Mouse (Mus musculus): Measurements from ENCODE around the gene Mfap2. TPM values are rescaled to one million over a fixed set of nuclear protein-coding genes. Genes with fewer than 3 reads are reported as not detected.

The Mfap2 gene
- polyA plus RNA-seq, 1 experiment, result 2.3 TPM

DNA sequence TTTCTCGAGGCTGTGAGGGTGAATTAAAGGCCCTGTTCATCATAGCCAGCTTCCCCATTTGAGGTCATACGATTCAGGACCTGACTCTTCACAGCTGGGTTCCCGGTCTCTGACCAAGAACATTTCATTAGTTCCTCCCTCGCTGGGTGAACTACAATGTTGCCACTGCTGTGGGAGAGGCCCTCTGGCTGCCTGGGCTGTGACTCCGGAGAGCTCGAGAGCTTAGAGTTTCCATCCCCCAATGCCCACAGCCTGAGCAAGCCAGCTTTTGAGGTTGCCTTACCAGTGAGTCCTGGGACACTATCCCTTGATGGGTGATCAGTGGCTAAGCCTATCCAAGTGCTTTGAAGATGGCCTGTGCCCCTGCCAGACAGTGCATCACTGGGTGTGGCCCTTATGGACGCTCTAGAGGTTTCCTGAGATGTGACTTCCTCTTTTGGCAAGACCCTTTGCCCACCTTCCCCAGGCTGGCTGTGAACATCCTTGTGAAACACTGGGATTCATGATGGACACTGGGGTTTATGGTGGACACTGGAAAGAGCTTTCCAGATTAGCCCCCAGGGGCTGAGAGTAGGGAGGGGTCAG, 21.4 kb upstream of the Mfap2 start:
- no peaks in the 10 kb centered on the region for H3K36me3 ChIP-seq (ENCODE audit: control insufficient read depth, insufficient read depth, low read length)
- 0 out of 2 replicates have a peak overlapping the region, but pooled peaks have one; percentile 41 for H3K27ac ChIP-seq (ENCODE audit: control insufficient read depth, insufficient read depth, low read depth, low read length)
- H3K27me3 ChIP-seq (ENCODE audit: control insufficient read depth, insufficient read depth, low read length), result no peaks in the 10 kb centered on the region
- TF ChIP-seq POLR2A (IDR thresholded peaks at IDR 0.05; ENCODE audit: control insufficient read depth, low read depth, low read length), result no peak
- no peak for TF ChIP-seq CTCF (IDR thresholded peaks at IDR 0.05; ENCODE audit: control insufficient read depth, insufficient read depth, insufficient replicate concordance, low read depth, low read length)
- H3K4me1 ChIP-seq (ENCODE audit: control insufficient read depth, insufficient read depth, low read length), result peaks cover 7% of the 10 kb centered on the region
- H3K4me3 ChIP-seq (ENCODE audit: control insufficient read depth, low read depth, low read length), result no peak overlapping the region

DNA sequence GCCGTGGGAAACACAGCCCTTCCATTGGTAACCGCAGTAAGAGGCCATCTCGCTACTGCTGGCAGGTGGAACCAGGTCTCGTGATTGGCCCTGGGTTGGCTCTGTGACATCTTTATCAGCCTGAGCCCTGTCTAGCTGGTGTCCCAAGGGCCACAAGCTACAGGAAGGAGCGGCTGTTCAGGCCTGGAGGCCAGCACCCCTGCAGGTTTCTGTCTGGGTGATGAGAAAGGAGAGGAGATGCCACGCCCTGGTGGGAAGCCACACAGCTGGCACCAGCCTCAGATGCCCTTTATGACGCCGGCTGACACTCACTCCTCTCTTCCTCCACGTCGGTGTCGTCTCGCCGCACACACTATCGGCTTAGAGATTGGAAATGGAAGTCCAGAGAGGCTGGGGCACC, 20.8 kb upstream of the Mfap2 start:
- no peaks in the 10 kb centered on the region for H3K27me3 ChIP-seq (ENCODE audit: control insufficient read depth, insufficient read depth, low read length)
- H3K4me3 ChIP-seq (ENCODE audit: control insufficient read depth, low read depth, low read length), result no peak overlapping the region
- H3K4me1 ChIP-seq (ENCODE audit: control insufficient read depth, insufficient read depth, low read length), result peaks cover 7% of the 10 kb centered on the region
- H3K27ac ChIP-seq (ENCODE audit: control insufficient read depth, insufficient read depth, low read depth, low read length), result no peak overlapping the region; the same call in 1 of the 2 replicates
- no peaks in the 10 kb centered on the region for H3K36me3 ChIP-seq (ENCODE audit: control insufficient read depth, insufficient read depth, low read length)
- TF ChIP-seq POLR2A (IDR thresholded peaks at IDR 0.05; ENCODE audit: control insufficient read depth, low read depth, low read length) (no peak), CTCF (IDR thresholded peaks at IDR 0.05; ENCODE audit: control insufficient read depth, insufficient read depth, insufficient replicate concordance, low read depth, low read length) (no peak)

DNA sequence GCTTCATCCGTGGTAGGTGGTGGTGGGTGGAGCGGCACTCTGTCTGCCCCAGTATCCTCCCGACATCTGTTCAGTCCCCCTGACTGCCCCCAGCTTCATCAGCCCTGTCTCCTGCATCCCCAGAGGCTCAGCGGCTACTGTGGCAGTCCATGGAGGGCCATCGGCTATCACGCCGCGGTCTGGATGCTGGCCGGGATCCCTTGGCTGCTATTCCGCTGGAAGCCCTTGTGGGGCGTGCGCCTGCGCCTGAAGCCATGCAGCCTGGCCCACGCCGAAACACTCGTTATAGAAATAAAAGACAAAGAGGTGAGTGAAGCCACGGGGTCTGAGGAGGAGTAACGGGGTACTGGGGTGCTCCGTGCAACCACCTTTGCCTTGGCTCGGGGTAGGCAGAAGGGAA, 18.0 kb upstream of the Mfap2 start:
- Histone ChIP-seq H3K4me1 (ENCODE audit: control insufficient read depth, insufficient read depth, low read length) (peaks cover 3% of the 10 kb centered on the region), H3K36me3 (ENCODE audit: control insufficient read depth, insufficient read depth, low read length) (no peaks in the 10 kb centered on the region), H3K27ac (ENCODE audit: control insufficient read depth, insufficient read depth, low read depth, low read length) (no peak overlapping the region), H3K27me3 (ENCODE audit: control insufficient read depth, insufficient read depth, low read length) (no peaks in the 10 kb centered on the region), H3K4me3 (ENCODE audit: control insufficient read depth, low read depth, low read length) (no peak overlapping the region)
- TF ChIP-seq POLR2A (IDR thresholded peaks at IDR 0.05; ENCODE audit: control insufficient read depth, low read depth, low read length) (no peak), CTCF (IDR thresholded peaks at IDR 0.05; ENCODE audit: control insufficient read depth, insufficient read depth, insufficient replicate concordance, low read depth, low read length) (no peak)

DNA sequence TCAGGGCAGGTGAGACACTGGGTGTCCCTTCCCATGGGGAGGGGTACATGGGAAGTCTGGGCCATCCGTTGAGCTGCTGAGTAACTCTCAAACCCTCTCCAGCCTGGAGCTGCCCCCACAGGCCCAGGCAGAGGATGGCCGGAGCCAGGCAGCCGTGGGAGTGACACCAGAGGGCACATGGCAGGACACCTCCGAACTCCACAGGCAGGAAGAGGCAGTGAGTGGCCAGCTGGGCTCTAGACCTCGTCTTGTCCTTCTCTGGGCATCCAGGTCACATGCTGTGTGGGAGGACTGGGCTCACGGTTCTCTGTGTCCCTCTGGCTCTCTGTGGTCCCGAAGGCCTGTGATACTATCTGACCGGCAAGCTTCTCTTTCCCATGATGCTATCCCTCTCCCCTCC, 16.4 kb upstream of the Mfap2 start:
- TF ChIP-seq CTCF (IDR thresholded peaks at IDR 0.05; ENCODE audit: control insufficient read depth, insufficient read depth, insufficient replicate concordance, low read depth, low read length) (no peak), POLR2A (IDR thresholded peaks at IDR 0.05; ENCODE audit: control insufficient read depth, low read depth, low read length) (no peak)
- Histone ChIP-seq H3K4me3 (ENCODE audit: control insufficient read depth, low read depth, low read length) (no peak overlapping the region), H3K36me3 (ENCODE audit: control insufficient read depth, insufficient read depth, low read length) (no peaks in the 10 kb centered on the region), H3K27ac (ENCODE audit: control insufficient read depth, insufficient read depth, low read depth, low read length) (no peak overlapping the region), H3K4me1 (ENCODE audit: control insufficient read depth, insufficient read depth, low read length) (peaks cover 2% of the 10 kb centered on the region; the same call in 1 of the 2 replicates), H3K27me3 (ENCODE audit: control insufficient read depth, insufficient read depth, low read length) (no peaks in the 10 kb centered on the region)

DNA sequence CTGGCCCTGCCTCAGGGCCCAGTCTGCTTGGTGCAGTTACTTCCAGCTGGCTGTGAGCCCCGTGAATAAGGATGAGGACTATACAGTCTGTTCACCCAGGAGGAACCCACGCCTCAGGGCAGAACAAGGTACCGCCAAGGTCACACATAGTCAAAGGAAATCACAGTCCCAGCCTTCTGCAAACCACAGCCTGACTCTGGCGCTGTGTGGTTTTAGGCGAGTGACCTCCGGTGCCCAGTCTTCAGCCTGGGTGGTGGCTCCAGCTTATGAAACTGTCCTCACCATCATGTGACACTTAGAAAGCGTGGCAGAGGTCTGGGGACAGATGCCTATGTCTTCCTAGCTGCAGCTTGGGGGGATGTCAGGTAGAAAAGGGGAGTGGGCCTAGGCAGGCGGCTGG, 14.4 kb upstream of the Mfap2 start:
- H3K4me3 ChIP-seq (ENCODE audit: control insufficient read depth, low read depth, low read length), result no peak overlapping the region
- H3K27me3 ChIP-seq (ENCODE audit: control insufficient read depth, insufficient read depth, low read length), result no peaks in the 10 kb centered on the region
- H3K36me3 ChIP-seq (ENCODE audit: control insufficient read depth, insufficient read depth, low read length), result no peaks in the 10 kb centered on the region
- H3K27ac ChIP-seq (ENCODE audit: control insufficient read depth, insufficient read depth, low read depth, low read length), result no peak overlapping the region
- H3K4me1 ChIP-seq (ENCODE audit: control insufficient read depth, insufficient read depth, low read length), result no peaks in the 10 kb centered on the region
- TF ChIP-seq CTCF (IDR thresholded peaks at IDR 0.05; ENCODE audit: control insufficient read depth, insufficient read depth, insufficient replicate concordance, low read depth, low read length) (no peak), POLR2A (IDR thresholded peaks at IDR 0.05; ENCODE audit: control insufficient read depth, low read depth, low read length) (no peak)

DNA sequence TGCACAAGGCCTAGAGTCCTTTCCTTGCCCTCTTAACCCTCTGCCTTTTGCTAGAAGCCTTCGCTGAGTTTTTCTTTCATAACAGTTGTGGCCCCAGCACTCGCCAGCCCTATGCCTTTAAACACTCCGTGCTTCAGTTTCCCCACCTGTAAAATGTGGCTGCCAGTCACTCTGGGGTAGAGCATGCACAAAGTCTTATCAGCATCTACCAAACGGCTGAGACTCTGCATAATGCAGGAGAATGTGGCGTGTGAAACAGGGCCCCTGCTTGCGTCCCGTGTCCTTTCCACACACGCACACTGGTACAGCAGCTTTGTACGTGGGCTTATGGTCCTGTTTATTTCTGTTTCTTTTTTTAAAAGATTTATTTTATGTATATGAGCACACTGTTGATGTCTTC, 13.4 kb upstream of the Mfap2 start:
- TF ChIP-seq CTCF (IDR thresholded peaks at IDR 0.05; ENCODE audit: control insufficient read depth, insufficient read depth, insufficient replicate concordance, low read depth, low read length) (no peak), POLR2A (IDR thresholded peaks at IDR 0.05; ENCODE audit: control insufficient read depth, low read depth, low read length) (no peak)
- Histone ChIP-seq H3K36me3 (ENCODE audit: control insufficient read depth, insufficient read depth, low read length) (no peaks in the 10 kb centered on the region), H3K27me3 (ENCODE audit: control insufficient read depth, insufficient read depth, low read length) (no peaks in the 10 kb centered on the region), H3K27ac (ENCODE audit: control insufficient read depth, insufficient read depth, low read depth, low read length) (no peak overlapping the region), H3K4me3 (ENCODE audit: control insufficient read depth, low read depth, low read length) (no peak overlapping the region), H3K4me1 (ENCODE audit: control insufficient read depth, insufficient read depth, low read length) (no peaks in the 10 kb centered on the region)

DNA sequence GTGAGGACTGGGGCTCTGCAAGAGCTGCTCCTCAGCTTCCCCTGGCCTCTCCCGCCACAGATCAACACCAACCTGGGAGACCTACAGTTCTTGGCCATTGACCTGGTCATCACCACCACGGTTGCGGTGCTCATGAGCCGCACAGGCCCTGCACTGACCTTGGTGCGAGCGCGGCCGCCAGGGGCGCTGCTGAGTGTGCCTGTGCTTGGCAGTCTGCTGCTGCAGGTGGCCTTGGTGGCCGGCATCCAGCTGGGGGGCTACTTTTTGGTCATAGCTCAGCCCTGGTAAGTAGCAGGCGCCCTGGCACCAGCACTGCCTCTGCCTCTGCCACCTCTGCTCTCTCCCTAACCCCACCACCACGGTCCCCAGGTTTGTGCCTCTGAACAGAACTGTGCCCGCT, 4.2 kb upstream of the Mfap2 start:
- Histone ChIP-seq H3K4me3 (ENCODE audit: control insufficient read depth, low read depth, low read length) (no peak overlapping the region), H3K27me3 (ENCODE audit: control insufficient read depth, insufficient read depth, low read length) (no peaks in the 10 kb centered on the region), H3K36me3 (ENCODE audit: control insufficient read depth, insufficient read depth, low read length) (no peaks in the 10 kb centered on the region), H3K27ac (ENCODE audit: control insufficient read depth, insufficient read depth, low read depth, low read length) (no peak overlapping the region), H3K4me1 (ENCODE audit: control insufficient read depth, insufficient read depth, low read length) (peaks cover 5% of the 10 kb centered on the region)
- TF ChIP-seq POLR2A (IDR thresholded peaks at IDR 0.05; ENCODE audit: control insufficient read depth, low read depth, low read length), result no peak
- TF ChIP-seq CTCF (IDR thresholded peaks at IDR 0.05; ENCODE audit: control insufficient read depth, insufficient read depth, insufficient replicate concordance, low read depth, low read length), result peak; percentile 41; the same call in 1 of the 2 replicates
